Mouse (Mus musculus) T-helper 2 cell (primary cell): ENCODE measurements at regions not wholly inside any gene's neighbourhood (a gene's known extent, or its start where the extent isn't known, plus 50 kb on each side); places are given as distances from the start of the nearest gene placed in this dataset.
"Not testable (repeated sequence)": the region's sequence is repeated elsewhere in the genome, so short reads cannot be mapped to it uniquely, and the experiment has no call there.

Source experiments
- in situ Hi-C: fragments of 300-600 bp; cut with MboI, MseI; formaldehyde crosslinking; loops from one replicate; pipeline ENCODE4 v1.15.1; 2025; ENCODE audit warnings: high pct_unique_total_duplicates

DNA sequence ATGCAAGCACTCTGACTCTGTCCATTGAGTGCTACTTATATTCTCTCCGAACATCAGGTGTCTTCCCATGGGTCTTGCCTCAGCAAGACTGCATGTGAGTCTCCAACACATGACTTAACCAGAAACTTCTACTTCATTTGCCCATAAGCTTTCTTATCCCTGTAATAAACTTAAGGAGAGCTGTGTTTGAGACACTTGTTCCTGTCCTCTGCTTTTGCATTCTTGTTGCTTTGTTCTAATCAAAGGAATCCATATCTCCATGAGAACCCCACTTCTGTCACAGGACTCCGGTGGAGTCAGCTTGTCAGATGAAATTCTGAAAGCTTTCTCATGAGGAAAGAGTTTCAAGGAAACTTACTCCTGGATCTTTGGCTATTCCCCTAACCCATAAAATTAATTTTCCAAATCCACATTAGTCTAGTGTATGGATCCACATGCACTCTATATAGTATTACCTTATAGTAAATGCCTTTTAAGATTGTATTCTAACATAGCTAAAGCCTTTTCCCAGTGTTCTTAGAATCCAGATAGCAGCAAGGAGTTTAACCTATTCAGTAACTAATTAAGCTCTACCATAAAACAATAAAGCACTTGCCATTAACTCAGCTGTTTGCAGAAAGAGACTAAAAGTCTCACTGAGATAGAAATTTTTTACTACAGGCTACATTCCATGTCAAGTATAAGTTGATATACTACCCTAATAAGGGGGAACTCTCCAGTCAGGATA is 397.4 kb downstream of the Grxcr1 start:
- in situ Hi-C loops, result loop anchor here (25.0 kb wide), 1 partner anchor 1358 kb away; no protein-coding TSS in a partner anchor

DNA sequence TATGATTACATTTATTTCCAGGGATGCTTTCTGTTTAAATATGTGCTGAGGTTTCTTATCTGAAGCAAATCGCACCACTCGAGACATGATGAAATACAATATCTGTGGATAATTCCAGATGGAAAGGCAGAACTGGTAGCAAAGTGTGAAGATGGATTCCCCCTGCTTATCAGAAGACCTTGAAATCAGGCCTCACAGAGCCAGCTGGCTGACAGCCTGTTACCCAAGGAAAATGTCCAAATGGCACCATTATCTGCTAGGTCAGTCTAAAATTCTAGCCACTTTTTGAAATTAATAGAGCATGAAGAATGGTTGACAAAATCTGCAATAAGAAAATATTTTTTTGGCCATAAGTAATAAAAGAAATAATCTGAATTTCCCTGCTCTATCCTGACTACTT is 438.5 kb downstream of the Grxcr1 start:
- in situ Hi-C loops, result no loop called here

DNA sequence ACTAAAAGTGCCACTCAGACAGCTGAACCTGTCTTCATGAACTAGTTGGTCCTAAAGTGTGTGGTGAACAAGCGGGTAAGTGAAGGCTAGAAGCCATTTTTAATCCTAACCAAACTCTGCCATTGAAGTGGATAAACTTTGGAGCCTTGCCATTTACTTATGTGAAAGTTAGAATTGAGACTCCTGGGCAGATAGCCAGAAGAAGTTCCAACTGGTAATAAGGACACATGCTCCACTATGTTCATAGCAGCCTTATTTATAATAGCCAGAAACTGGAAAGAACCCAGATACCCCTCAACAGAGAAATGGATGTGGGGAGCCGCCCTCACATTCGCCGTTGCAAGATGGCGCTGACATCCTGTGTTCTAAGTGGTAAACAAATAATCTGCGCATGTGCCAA is 439.7 kb downstream of the Grxcr1 start:
- in situ Hi-C loops, result not testable (repeated sequence)
